ENCODE assay signal across 9 mouse cellular contexts in genomic region chr14:33352890-33353289, GRCm38 (mm10).
"Had no signal": no experiment of that assay in that cellular context is flagged by ENCODE, and none has a peak within 500 bp of the region (broad histone marks: within the 10 kb centered on the region; RNA-seq: fewer than 3 reads in every experiment).

No protein-coding gene starts in this region.

- ATAC-seq: intestine, postnatal 0 days; midbrain, embryonic 13.5 days had no signal

- H3K4me3 ChIP-seq: left cerebral cortex, adult 2 months; limb, embryonic 13.5 days; midbrain, embryonic 13.5 days; neural tube, embryonic 15.5 days had no signal

- DNase-seq: lung, embryonic 14.5 days; right cerebral cortex, adult 18-20 months; right cerebral cortex, postnatal 25 days; thymus, postnatal 36 days had no signal

- H3K4me2 ChIP-seq: lung, embryonic 14.5 days; midbrain, embryonic 13.5 days; neural tube, embryonic 15.5 days had no signal

- H3K36me3 ChIP-seq: limb, embryonic 13.5 days; midbrain, embryonic 13.5 days; neural tube, embryonic 15.5 days had no signal
